Mouse (Mus musculus): ENCODE data around the gene Frmpd4. TPM values are rescaled to one million over a fixed set of nuclear protein-coding genes. Genes with fewer than 3 reads are reported as not detected.
A peak's percentile ranks its signal among the peaks of the same experiment; 100 is the strongest.

Gene Frmpd4
- polyA plus RNA-seq, 1 experiment from 2014 or later: 0.11 TPM

DNA sequence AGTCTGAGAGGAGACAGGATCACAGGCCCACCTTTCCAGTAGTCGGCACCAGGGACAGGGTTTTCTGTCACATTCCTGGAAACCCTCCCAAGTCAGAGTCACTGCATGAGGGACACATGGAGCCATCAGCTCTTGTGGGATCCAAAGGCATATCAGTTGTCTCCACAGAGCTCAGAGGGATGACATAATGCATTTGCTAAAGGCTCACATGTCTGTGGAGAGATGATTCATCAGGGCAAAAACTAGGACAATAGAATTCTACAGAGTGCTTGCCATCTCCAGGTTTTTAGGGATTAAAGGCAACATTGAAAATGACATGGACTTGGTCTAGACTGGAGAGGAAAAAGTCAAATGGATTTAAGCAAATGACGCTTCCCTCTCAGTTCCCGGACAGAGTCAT lies 284.5 kb downstream of the Frmpd4 start:
- Histone ChIP-seq H3K4me3 (ENCODE audit: low read depth, low read length) (no peak overlapping the region), H3K9me3 (ENCODE audit: control insufficient read depth, low read length) (no peaks in the 10 kb centered on the region), H3K36me3 (ENCODE audit: control insufficient read depth, insufficient read depth, low read length) (no peaks in the 10 kb centered on the region), H3K27ac (replicated peaks; ENCODE audit: low read depth, low read length) (no peak overlapping the region), H3K9ac (ENCODE audit: low read length) (no peak overlapping the region), H3K4me1 (ENCODE audit: control insufficient read depth, insufficient read depth, low read length) (no peaks in the 10 kb centered on the region), H3K27me3 (ENCODE audit: control insufficient read depth, insufficient read depth, low read length) (peaks cover 5% of the 10 kb centered on the region; the same call in 1 of the 2 replicates), H3K4me2 (ENCODE audit: low read depth, severe bottlenecking) (no peak overlapping the region)
- ATAC-seq (ENCODE audit: insufficient number of reproducible peaks, low FRiP score, low TSS enrichment, low read depth) (no peak), DNase-seq (ENCODE audit: low spot score) (no peak)
- WGBS: 93% methylated on average over 3 of the region's 3 CpGs

DNA sequence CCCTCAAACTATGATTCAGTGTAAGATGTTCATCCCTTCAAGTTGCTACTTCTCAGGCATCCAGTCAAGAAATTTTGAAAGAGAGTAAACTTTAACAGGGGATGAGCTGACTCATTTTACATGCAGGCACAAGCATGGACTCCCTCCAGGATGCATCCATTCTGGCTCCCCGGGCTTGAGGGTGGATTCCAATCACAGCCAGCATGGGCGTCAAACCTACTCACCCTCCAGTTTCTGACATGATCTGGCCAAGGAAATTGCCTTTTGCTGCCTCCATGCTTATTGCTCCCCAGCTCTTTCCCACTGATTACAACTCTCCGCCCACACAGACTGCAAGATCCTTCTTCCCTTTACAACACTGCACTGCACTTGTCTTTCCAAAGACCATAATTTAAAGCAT lies 370.0 kb downstream of the Frmpd4 start:
- Histone ChIP-seq H3K4me2 (ENCODE audit: low read depth, severe bottlenecking) (no peak overlapping the region), H3K36me3 (ENCODE audit: control insufficient read depth, insufficient read depth, low read length) (no peaks in the 10 kb centered on the region), H3K27me3 (ENCODE audit: control insufficient read depth, insufficient read depth, low read length) (0 out of 2 replicates have a peak, but pooled peaks cover 4% of the 10 kb centered on the region), H3K9ac (ENCODE audit: low read length) (no peak overlapping the region), H3K4me1 (ENCODE audit: control insufficient read depth, insufficient read depth, low read length) (no peaks in the 10 kb centered on the region), H3K27ac (replicated peaks; ENCODE audit: low read depth, low read length) (no peak overlapping the region), H3K9me3 (ENCODE audit: control insufficient read depth, low read length) (no peaks in the 10 kb centered on the region), H3K4me3 (ENCODE audit: low read depth, low read length) (no peak overlapping the region)
- ATAC-seq (ENCODE audit: insufficient number of reproducible peaks, low FRiP score, low TSS enrichment, low read depth) (no peak), DNase-seq (ENCODE audit: low spot score) (no peak)
- WGBS: 86% methylated on average over 3 of the region's 3 CpGs

DNA sequence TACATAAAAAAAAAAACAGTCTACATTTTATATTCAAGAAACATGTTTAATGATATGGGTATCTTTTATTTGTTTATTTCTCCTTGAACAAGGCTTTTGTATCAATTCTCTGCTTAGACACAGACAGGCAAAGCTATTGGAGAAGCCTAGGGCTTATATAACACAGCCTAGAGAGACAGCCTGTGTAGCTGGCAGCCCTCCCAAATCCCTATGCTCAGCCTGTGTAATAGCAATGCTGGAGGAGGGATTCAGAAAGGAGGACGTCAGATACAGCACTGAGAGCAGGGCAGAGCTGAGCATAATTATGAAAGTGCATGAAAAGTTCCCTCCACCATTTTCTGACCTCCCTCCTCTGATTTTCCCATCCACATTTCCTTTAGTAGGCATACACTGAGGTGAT lies 385.1 kb downstream of the Frmpd4 start:
- ATAC-seq (ENCODE audit: insufficient number of reproducible peaks, low FRiP score, low TSS enrichment, low read depth) (no peak), DNase-seq (ENCODE audit: low spot score) (no peak)
- Histone ChIP-seq H3K4me3 (ENCODE audit: low read depth, low read length) (no peak overlapping the region), H3K9ac (ENCODE audit: low read length) (no peak overlapping the region), H3K36me3 (ENCODE audit: control insufficient read depth, insufficient read depth, low read length) (no peaks in the 10 kb centered on the region), H3K27ac (replicated peaks; ENCODE audit: low read depth, low read length) (no peak overlapping the region), H3K9me3 (ENCODE audit: control insufficient read depth, low read length) (no peaks in the 10 kb centered on the region), H3K4me1 (ENCODE audit: control insufficient read depth, insufficient read depth, low read length) (no peaks in the 10 kb centered on the region), H3K27me3 (ENCODE audit: control insufficient read depth, insufficient read depth, low read length) (0 out of 2 replicates have a peak, but pooled peaks cover 2% of the 10 kb centered on the region), H3K4me2 (ENCODE audit: low read depth, severe bottlenecking) (no peak overlapping the region)
- WGBS: 68% methylated on average over 1 of the region's 1 CpGs

DNA sequence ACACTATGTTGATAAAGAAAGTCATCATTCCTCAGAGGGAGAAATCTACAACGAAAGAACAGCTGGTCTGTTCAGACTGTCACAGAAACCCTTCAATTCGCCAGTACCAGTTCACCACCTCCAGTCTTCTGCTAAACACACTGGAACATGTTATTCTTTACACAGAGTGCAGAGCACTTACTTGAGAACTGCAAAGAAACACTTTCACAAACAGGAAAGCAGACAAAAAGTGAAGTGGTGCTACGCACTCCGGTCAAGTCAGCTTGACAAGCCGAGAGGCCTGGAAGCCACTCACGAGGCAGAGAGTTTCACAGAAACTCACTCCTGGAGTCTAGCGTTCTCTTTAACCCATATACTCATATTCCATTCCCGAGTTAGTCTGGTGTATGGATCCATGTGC lies 387.5 kb downstream of the Frmpd4 start:
- H3K4me2 ChIP-seq (ENCODE audit: low read depth, severe bottlenecking): no peak overlapping the region
- H3K27me3 ChIP-seq (ENCODE audit: control insufficient read depth, insufficient read depth, low read length): no peaks in the 10 kb centered on the region
- no peaks in the 10 kb centered on the region for H3K9me3 ChIP-seq (ENCODE audit: control insufficient read depth, low read length)
- no peak overlapping the region for H3K27ac ChIP-seq (replicated peaks; ENCODE audit: low read depth, low read length)
- 83% methylated on average over 8 of the region's 8 CpGs for WGBS
- no peak for DNase-seq (ENCODE audit: low spot score)
- ATAC-seq (ENCODE audit: insufficient number of reproducible peaks, low FRiP score, low TSS enrichment, low read depth): no peak
- no peaks in the 10 kb centered on the region for H3K4me1 ChIP-seq (ENCODE audit: control insufficient read depth, insufficient read depth, low read length)
- H3K9ac ChIP-seq (ENCODE audit: low read length): no peak overlapping the region
- H3K4me3 ChIP-seq (ENCODE audit: low read depth, low read length): no peak overlapping the region
- H3K36me3 ChIP-seq (ENCODE audit: control insufficient read depth, insufficient read depth, low read length): no peaks in the 10 kb centered on the region

DNA sequence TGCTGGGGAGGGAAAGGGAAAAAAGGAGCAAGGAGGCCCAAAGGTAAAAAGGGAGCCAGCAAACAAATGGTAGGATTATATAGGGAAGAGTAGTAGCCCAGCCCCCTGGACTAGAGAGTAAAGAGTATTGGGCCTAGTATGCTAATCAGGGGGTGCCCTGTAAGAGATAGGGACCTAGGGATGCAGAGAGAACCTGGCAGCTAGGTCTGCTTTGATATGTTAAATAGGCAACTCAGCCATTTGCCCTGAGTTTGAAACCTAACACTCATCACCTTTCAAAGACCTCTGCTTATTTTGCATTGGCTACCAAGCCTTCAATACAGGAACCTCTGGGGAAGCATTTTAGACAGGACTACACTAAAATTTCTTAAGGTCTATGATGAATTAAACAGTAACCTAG lies 414.0 kb downstream of the Frmpd4 start:
- H3K27me3 ChIP-seq (ENCODE audit: control insufficient read depth, insufficient read depth, low read length): peaks cover 4% of the 10 kb centered on the region; the same call in 1 of the 2 replicates
- no peak for ATAC-seq (ENCODE audit: insufficient number of reproducible peaks, low FRiP score, low TSS enrichment, low read depth)

DNA sequence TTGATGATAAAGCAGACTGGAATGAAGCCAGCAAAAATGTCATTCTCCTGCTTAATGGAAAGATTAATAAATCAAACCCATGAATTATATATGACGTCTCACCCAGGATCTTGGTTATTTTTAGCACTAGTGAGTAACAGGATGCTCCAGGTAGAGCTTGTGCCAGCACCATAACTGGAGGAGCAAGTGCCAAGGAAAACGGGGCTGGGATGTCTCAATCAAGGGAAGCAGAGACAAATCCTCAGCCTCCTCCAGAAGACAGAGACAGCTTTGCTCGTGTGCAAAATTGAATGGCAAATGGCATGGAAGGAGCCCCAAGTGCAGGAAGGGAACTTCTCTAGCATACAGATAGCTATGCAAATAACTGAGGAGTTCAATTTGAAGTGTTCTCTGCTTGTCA lies 418.2 kb downstream of the Frmpd4 start:
- H3K9me3 ChIP-seq (ENCODE audit: control insufficient read depth, low read length): no peaks in the 10 kb centered on the region
- H3K4me3 ChIP-seq (ENCODE audit: low read depth, low read length): no peak overlapping the region
- no peaks in the 10 kb centered on the region for H3K4me1 ChIP-seq (ENCODE audit: control insufficient read depth, insufficient read depth, low read length)
- no peak overlapping the region for H3K27ac ChIP-seq (replicated peaks; ENCODE audit: low read depth, low read length)
- 69% methylated on average over 3 of the region's 3 CpGs for WGBS
- no peaks in the 10 kb centered on the region for H3K36me3 ChIP-seq (ENCODE audit: control insufficient read depth, insufficient read depth, low read length)
- no peak overlapping the region for H3K9ac ChIP-seq (ENCODE audit: low read length)
- ATAC-seq (ENCODE audit: insufficient number of reproducible peaks, low FRiP score, low TSS enrichment, low read depth) (no peak), DNase-seq (ENCODE audit: low spot score) (no peak)
- 0 out of 2 replicates have a peak, but pooled peaks cover 2% of the 10 kb centered on the region for H3K27me3 ChIP-seq (ENCODE audit: control insufficient read depth, insufficient read depth, low read length)
- H3K4me2 ChIP-seq (ENCODE audit: low read depth, severe bottlenecking): no peak overlapping the region

More for the DNA sequence above, 414.0 kb downstream of the Frmpd4 start:
- Histone ChIP-seq H3K4me3 (ENCODE audit: low read depth, low read length) (no peak overlapping the region), H3K9ac (ENCODE audit: low read length) (no peak overlapping the region), H3K27ac (replicated peaks; ENCODE audit: low read depth, low read length) (no peak overlapping the region), H3K36me3 (ENCODE audit: control insufficient read depth, insufficient read depth, low read length) (no peaks in the 10 kb centered on the region), H3K4me2 (ENCODE audit: low read depth, severe bottlenecking) (no peak overlapping the region), H3K9me3 (ENCODE audit: control insufficient read depth, low read length) (no peaks in the 10 kb centered on the region), H3K4me1 (ENCODE audit: control insufficient read depth, insufficient read depth, low read length) (no peaks in the 10 kb centered on the region)
- no peak for DNase-seq (ENCODE audit: low spot score)

DNA sequence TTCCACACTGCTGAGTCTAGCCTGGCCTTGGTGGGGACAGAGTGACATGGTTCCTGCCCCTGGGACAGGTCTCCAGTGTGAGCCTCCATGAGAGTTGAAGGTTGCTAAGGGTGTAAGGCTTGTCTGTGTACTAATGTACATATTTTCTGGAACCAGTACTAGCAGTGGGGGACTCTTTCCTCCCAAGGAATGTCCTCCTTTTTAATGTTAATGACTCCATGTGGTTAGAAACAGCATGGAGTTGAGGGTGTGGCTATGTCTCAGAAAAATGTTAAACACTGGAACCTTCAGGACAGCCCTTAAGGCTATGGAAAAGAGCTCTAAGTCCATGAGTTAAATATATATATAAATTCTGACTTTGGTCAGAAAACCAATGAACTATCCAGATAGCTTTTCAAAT lies 436.0 kb downstream of the Frmpd4 start:
- no peaks in the 10 kb centered on the region for H3K36me3 ChIP-seq (ENCODE audit: control insufficient read depth, insufficient read depth, low read length)
- ATAC-seq (ENCODE audit: insufficient number of reproducible peaks, low FRiP score, low TSS enrichment, low read depth): no peak
- DNase-seq (ENCODE audit: low spot score): no peak
- no peak overlapping the region for H3K9ac ChIP-seq (ENCODE audit: low read length)
- no peaks in the 10 kb centered on the region for H3K4me1 ChIP-seq (ENCODE audit: control insufficient read depth, insufficient read depth, low read length)
- H3K9me3 ChIP-seq (ENCODE audit: control insufficient read depth, low read length): no peaks in the 10 kb centered on the region
- H3K27me3 ChIP-seq (ENCODE audit: control insufficient read depth, insufficient read depth, low read length): 0 out of 2 replicates have a peak, but pooled peaks cover 5% of the 10 kb centered on the region
- no peak overlapping the region for H3K27ac ChIP-seq (replicated peaks; ENCODE audit: low read depth, low read length)
- no peak overlapping the region for H3K4me2 ChIP-seq (ENCODE audit: low read depth, severe bottlenecking)
- H3K4me3 ChIP-seq (ENCODE audit: low read depth, low read length): no peak overlapping the region

DNA sequence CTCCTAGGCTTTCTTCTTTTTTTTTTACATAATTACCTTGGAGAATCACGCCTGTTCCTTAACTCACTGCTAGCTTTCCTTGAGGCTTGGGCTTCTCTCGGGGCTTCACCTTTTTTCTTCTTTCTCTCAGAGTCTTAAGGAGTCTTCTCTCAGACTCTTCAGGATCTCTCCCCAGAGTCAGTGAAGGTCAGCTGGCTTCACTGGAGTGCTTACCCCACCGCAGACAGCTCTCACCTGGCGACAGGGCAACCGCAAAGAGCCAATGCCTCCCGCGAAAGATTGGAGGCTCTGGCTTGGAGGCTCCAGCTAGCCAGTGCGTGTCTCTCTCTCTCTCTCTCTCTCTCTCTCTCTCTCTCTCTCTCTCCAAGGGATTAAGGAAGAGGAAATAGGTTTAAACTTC lies 453.0 kb downstream of the Frmpd4 start:
- H3K27ac ChIP-seq (replicated peaks; ENCODE audit: low read depth, low read length): no peak overlapping the region
- H3K4me2 ChIP-seq (ENCODE audit: low read depth, severe bottlenecking): peak overlapping the region; percentile 80; the same call in 1 of the 2 replicates
- WGBS: 11% methylated on average over 8 of the region's 8 CpGs
- no peak overlapping the region for H3K4me3 ChIP-seq (ENCODE audit: low read depth, low read length)
- H3K4me1 ChIP-seq (ENCODE audit: control insufficient read depth, insufficient read depth, low read length): no peaks in the 10 kb centered on the region
- no peaks in the 10 kb centered on the region for H3K9me3 ChIP-seq (ENCODE audit: control insufficient read depth, low read length)
- H3K27me3 ChIP-seq (ENCODE audit: control insufficient read depth, insufficient read depth, low read length): peaks cover 26% of the 10 kb centered on the region
- ATAC-seq (ENCODE audit: insufficient number of reproducible peaks, low FRiP score, low TSS enrichment, low read depth) (no peak), DNase-seq (ENCODE audit: low spot score) (no peak)
- no peak overlapping the region for H3K9ac ChIP-seq (ENCODE audit: low read length)
- H3K36me3 ChIP-seq (ENCODE audit: control insufficient read depth, insufficient read depth, low read length): no peaks in the 10 kb centered on the region

DNA sequence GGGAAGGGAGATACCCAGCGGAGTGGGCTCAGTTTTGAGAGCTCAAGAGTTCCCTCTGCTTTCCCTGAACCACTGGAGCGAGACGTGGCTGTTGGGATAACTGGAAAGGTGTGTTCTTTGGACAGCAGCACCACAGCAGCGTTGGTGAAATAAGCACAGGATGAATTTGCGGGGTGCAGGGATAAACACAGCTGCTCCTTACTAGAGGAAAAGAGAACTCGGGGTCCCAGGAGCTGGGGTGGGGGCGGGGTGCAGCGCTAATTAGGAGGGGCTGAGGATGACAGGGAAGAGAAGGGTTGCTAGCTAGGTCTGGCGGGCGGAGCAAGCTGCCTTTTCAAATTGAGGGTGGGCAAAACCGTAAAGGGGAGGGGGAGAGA lies 453.5 kb downstream of the Frmpd4 start:
- peak overlapping the region; percentile 37 for H3K4me3 ChIP-seq (ENCODE audit: low read depth, low read length)
- H3K4me1 ChIP-seq (ENCODE audit: control insufficient read depth, insufficient read depth, low read length): no peaks in the 10 kb centered on the region
- peak; percentile 20 for DNase-seq (ENCODE audit: low spot score)
- H3K27ac ChIP-seq (replicated peaks; ENCODE audit: low read depth, low read length): no peak overlapping the region
- H3K4me2 ChIP-seq (ENCODE audit: low read depth, severe bottlenecking): peak overlapping the region; percentile 80
- no peak for ATAC-seq (ENCODE audit: insufficient number of reproducible peaks, low FRiP score, low TSS enrichment, low read depth)
- H3K36me3 ChIP-seq (ENCODE audit: control insufficient read depth, insufficient read depth, low read length): no peaks in the 10 kb centered on the region
- 0 out of 2 replicates have a peak overlapping the region, but pooled peaks have one; percentile 5 for H3K9ac ChIP-seq (ENCODE audit: low read length)
- H3K9me3 ChIP-seq (ENCODE audit: control insufficient read depth, low read length): no peaks in the 10 kb centered on the region
- peaks cover 26% of the 10 kb centered on the region for H3K27me3 ChIP-seq (ENCODE audit: control insufficient read depth, insufficient read depth, low read length)
- 10% methylated on average over 11 of the region's 11 CpGs for WGBS

Data from limb, embryonic 11.5 days (tissue).